Mouse (Mus musculus) liver, embryonic 11.5 days (tissue): Measurements from ENCODE around the gene Lama5. TPM values are rescaled to one million over a fixed set of nuclear protein-coding genes. Genes with fewer than 3 reads are reported as not detected.

Experiments
- ATAC-seq: fragments of 200-750 bp; cut with Nextera tagmentation; replicated peaks from 2 replicates; pipeline ENCODE4 v1.8.0; 2017; ENCODE audit warnings: moderate number of reproducible peaks, mild to moderate bottlenecking, moderate TSS enrichment, moderate library complexity; ENCODE audit not compliant: low FRiP score
- DNase-seq: peaks from one replicate; pipeline ENCODE4 v3.0.0-alpha.2; 2017; ENCODE audit warnings: low spot score
- H3K27ac ChIP-seq: fragments of 300-500 bp; sonication (generic); 2 replicates; pipeline ENCODE4 v1.5.1; 2014; ENCODE audit warnings: mild to moderate bottlenecking, low read depth, low read length, control low read depth
- H3K27me3 ChIP-seq: fragments of 300-500 bp; sonication (generic); replicated peaks from 2 replicates; pipeline ENCODE4 v1.6.1; 2014; ENCODE audit warnings: low read length, mixed read lengths; ENCODE audit not compliant: control insufficient read depth, insufficient read depth
- H3K36me3 ChIP-seq: fragments of 300-500 bp; sonication (generic); 2 replicates; pipeline ENCODE4 v1.6.1; 2014; ENCODE audit warnings: mild to moderate bottlenecking, low read length, moderate library complexity, mixed read lengths; ENCODE audit not compliant: control insufficient read depth, insufficient read depth
- H3K4me1 ChIP-seq: fragments of 300-500 bp; sonication (generic); replicated peaks from 2 replicates; pipeline ENCODE4 v1.6.1; 2014; ENCODE audit warnings: low read length, mixed read lengths; ENCODE audit not compliant: control insufficient read depth, insufficient read depth
- H3K4me2 ChIP-seq: fragments of 300-500 bp; sonication (generic); 2 replicates; pipeline ENCODE4 v1.6.1; 2014; ENCODE audit warnings: mild to moderate bottlenecking, control low read depth, moderate library complexity
- H3K4me3 ChIP-seq: fragments of 300-500 bp; sonication (generic); 2 replicates; pipeline ENCODE4 v1.5.1; 2014; ENCODE audit warnings: low read depth, low read length, control low read depth
- H3K9ac ChIP-seq: fragments of 300-500 bp; sonication (generic); 2 replicates; pipeline ENCODE4 v1.6.1; 2014; ENCODE audit warnings: low read depth, low read length, control low read depth
- H3K9me3 ChIP-seq: fragments of 300-500 bp; sonication (generic); 2 replicates; pipeline ENCODE4 v1.6.1; 2016; ENCODE audit warnings: low read length, inconsistent platforms, mixed read lengths; ENCODE audit not compliant: control insufficient read depth
- WGBS: fragments of 180-500 bp; shearing (Covaris S2); extraction: QIAGEN DNeasy Blood & Tissue Kit; methylation state at CpG from one replicate; pipeline ENCODE4 v1.1.7; 2014; 5-methylcytosine and 5-hydroxymethylcytosine counted together
- polyA plus RNA-seq: library from polyadenylated mRNA; unstranded; fragments of >200 nt; fragmentation: Nextera tagmentation; extraction: Ambion mirVana; gene quantifications from 2 replicates; pipeline ENCODE4 v1.2.1, GENCODE M21; 2014

Gene Lama5
- polyA plus RNA-seq, 1 experiment from 2014 or later, result 15.5 TPM

DNA sequence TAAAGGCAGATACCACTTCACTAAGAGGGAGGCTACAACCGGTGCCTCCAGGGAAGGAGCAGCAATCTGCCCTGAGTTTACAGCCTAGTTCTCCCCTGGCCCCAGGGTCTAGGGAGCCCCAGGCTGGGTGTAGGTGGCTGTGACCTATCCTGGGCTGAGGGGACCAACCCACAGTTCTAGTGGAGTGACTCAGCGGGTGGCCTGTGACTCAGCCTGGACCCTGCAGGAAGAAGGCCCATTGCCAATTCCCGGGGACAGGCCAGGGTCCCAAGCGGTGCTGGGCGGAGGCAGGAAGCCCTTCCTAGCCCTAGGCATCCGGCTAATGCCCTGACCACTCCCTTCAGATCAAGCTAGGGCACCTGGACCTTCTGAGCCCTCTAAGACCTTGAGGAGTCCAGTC is 9.7 kb downstream of the Lama5 start:
- Histone ChIP-seq H3K9me3 (no peaks in the 10 kb centered on the region; the same call in 1 of the 2 replicates), H3K9ac (no peak overlapping the region), H3K27ac (no peak overlapping the region), H3K4me2 (no peak overlapping the region), H3K27me3 (0 out of 2 replicates have a peak, but pooled peaks cover 4% of the 10 kb centered on the region), H3K4me3 (no peak overlapping the region), H3K4me1 (peaks cover 18% of the 10 kb centered on the region), H3K36me3 (0 out of 2 replicates have a peak, but pooled peaks cover 2% of the 10 kb centered on the region)
- WGBS, result 71% methylated on average over 6 of the region's 6 CpGs
- DNase-seq (no peak), ATAC-seq (peak; percentile 24; the same call in 1 of the 2 replicates)

DNA sequence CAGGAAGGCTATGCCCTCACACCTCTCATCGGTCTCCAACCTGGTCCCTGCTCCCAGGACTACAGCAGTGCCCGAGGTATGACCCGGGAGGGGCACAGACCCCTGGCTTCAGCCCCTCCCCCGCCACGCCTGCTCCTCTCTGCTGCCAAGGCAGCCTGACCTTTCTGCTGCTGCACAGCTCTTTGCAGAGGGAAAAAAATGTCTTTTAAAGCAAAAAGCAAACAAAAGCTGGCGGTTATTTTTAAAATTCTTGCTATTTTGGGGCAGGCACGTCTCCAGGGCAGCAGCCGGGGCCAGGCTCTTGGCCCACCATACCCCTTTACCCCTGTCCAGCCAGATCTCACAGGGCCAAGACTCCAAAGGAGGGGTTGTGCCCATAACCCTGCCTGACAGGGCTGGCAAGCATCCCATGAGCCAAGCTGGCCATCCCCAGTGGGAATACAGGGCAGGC is 10.6 kb downstream of the Lama5 start:
- Histone ChIP-seq H3K36me3 (0 out of 2 replicates have a peak, but pooled peaks cover 2% of the 10 kb centered on the region), H3K4me3 (no peak overlapping the region), H3K4me2 (no peak overlapping the region), H3K9ac (no peak overlapping the region), H3K27ac (no peak overlapping the region), H3K4me1 (peaks cover 18% of the 10 kb centered on the region), H3K27me3 (0 out of 2 replicates have a peak, but pooled peaks cover 4% of the 10 kb centered on the region), H3K9me3 (no peaks in the 10 kb centered on the region; the same call in 1 of the 2 replicates)
- ATAC-seq (no peak), DNase-seq (no peak)
- WGBS, result 67% methylated on average over 8 of the region's 8 CpGs

DNA sequence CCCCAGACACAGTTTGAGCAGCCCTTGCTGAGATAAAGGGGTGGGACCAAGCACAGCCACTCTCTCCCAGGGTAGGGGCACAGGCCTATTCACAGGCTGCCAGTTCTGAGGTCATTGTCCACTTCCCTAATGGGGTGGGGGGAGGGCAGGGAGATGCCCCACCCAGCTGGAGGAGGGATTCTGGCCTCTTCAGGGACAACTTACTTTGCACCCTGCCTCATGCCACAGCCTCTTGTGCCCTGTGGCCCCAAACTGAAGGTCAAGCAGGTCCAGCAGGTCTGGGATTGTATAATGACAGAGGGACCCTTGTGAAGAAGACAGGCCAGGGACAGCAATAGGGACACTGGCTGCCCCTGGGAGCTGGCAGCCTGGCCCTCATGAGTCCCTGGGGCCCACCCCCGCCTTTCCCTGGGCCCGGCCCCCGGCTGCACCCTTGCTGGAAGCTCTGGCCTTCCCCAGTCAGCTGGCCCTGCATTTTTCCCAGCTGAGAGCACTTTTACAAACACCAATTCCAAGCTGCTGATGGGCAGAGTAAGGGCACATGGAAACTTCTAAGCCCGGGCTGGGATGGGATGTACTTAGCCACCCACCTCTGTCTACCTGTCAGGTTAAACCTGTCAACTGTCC is 11.2 kb downstream of the Lama5 start:
- Histone ChIP-seq H3K9ac (no peak overlapping the region), H3K27ac (no peak overlapping the region), H3K9me3 (no peaks in the 10 kb centered on the region; the same call in 1 of the 2 replicates), H3K27me3 (no peaks in the 10 kb centered on the region), H3K36me3 (0 out of 2 replicates have a peak, but pooled peaks cover 2% of the 10 kb centered on the region), H3K4me3 (no peak overlapping the region), H3K4me2 (no peak overlapping the region), H3K4me1 (peaks cover 18% of the 10 kb centered on the region)
- ATAC-seq (no peak), DNase-seq (no peak)
- WGBS, result 77% methylated on average over 4 of the region's 4 CpGs

GRCm38 (mm10) chr2:180212255-180212654 is 13.4 kb downstream of the Lama5 start:
- Histone ChIP-seq H3K36me3 (0 out of 2 replicates have a peak, but pooled peaks cover 2% of the 10 kb centered on the region), H3K4me2 (no peak overlapping the region), H3K27me3 (no peaks in the 10 kb centered on the region), H3K4me3 (no peak overlapping the region), H3K27ac (no peak overlapping the region), H3K9me3 (no peaks in the 10 kb centered on the region; the same call in 1 of the 2 replicates), H3K4me1 (peaks cover 12% of the 10 kb centered on the region), H3K9ac (no peak overlapping the region)
- WGBS, result 87% methylated on average over 3 of the region's 3 CpGs
- DNase-seq, result no peak
- ATAC-seq, result no peak

DNA sequence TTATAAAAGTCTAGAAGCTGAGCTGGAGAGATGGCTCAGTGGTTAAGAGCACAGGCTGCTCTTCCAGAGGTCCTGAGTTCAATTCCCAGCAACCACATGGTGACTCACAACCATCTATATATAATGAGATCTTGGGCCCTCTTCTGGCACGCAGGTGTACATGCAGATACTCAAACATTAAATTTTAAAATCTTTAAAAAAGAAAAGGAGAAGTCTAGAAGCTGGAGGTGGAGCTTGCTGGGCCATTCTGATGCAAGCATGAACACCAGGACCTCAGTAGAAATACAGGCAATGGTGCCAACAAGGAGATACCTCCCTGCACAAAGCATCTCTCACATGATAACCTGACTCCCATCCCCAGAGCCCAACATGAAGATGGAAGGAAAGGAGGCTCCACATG is 16.7 kb downstream of the Lama5 start:
- DNase-seq (no peak), ATAC-seq (no peak)
- Histone ChIP-seq H3K27me3 (no peaks in the 10 kb centered on the region), H3K4me1 (no peaks in the 10 kb centered on the region), H3K4me2 (no peak overlapping the region), H3K9ac (no peak overlapping the region), H3K9me3 (no peaks in the 10 kb centered on the region; the same call in 1 of the 2 replicates), H3K4me3 (no peak overlapping the region), H3K36me3 (0 out of 2 replicates have a peak, but pooled peaks cover 2% of the 10 kb centered on the region), H3K27ac (no peak overlapping the region)
- 70% methylated on average over 1 of the region's 1 CpGs for WGBS

DNA sequence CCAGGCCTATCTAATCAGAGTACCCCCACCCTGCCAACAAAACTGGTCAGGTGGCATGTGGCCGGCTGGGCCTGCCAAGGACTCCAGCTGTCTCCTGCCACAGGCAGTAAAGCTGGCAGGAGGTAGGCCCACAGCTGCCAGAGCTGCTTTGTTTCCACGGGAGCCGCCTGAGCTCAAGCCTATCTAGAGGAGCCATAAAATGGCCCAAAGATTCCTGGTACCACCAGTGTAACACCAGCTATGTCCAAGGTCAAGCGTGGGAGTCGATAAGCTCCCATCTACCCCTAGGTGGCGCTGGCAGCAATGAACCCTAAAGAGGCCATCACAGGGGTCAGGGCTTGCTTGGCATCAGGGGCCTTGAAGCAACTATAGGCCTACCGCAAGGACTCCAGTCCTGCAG is 17.8 kb downstream of the Lama5 start:
- H3K4me3 ChIP-seq, result no peak overlapping the region
- H3K9ac ChIP-seq, result no peak overlapping the region
- H3K4me2 ChIP-seq, result no peak overlapping the region
- 69% methylated on average over 7 of the region's 7 CpGs for WGBS
- H3K27ac ChIP-seq, result no peak overlapping the region
- ATAC-seq (0 out of 2 replicates have a peak, but pooled peaks have one; percentile 27), DNase-seq (no peak)
- no peaks in the 10 kb centered on the region for H3K27me3 ChIP-seq
- no peaks in the 10 kb centered on the region; the same call in 1 of the 2 replicates for H3K9me3 ChIP-seq
- H3K36me3 ChIP-seq, result no peaks in the 10 kb centered on the region
- H3K4me1 ChIP-seq, result no peaks in the 10 kb centered on the region

GRCm38 (mm10) chr2:180205956-180206280 is 19.7 kb downstream of the Lama5 start:
- no peak overlapping the region for H3K27ac ChIP-seq
- no peak for ATAC-seq
- no peak overlapping the region for H3K4me2 ChIP-seq
- H3K4me1 ChIP-seq, result no peaks in the 10 kb centered on the region
- H3K36me3 ChIP-seq, result no peaks in the 10 kb centered on the region
- H3K9ac ChIP-seq, result no peak overlapping the region
- no peaks in the 10 kb centered on the region for H3K27me3 ChIP-seq
- 89% methylated on average over 2 of the region's 2 CpGs for WGBS
- no peaks in the 10 kb centered on the region for H3K9me3 ChIP-seq
- DNase-seq, result no peak
- H3K4me3 ChIP-seq, result no peak overlapping the region

DNA sequence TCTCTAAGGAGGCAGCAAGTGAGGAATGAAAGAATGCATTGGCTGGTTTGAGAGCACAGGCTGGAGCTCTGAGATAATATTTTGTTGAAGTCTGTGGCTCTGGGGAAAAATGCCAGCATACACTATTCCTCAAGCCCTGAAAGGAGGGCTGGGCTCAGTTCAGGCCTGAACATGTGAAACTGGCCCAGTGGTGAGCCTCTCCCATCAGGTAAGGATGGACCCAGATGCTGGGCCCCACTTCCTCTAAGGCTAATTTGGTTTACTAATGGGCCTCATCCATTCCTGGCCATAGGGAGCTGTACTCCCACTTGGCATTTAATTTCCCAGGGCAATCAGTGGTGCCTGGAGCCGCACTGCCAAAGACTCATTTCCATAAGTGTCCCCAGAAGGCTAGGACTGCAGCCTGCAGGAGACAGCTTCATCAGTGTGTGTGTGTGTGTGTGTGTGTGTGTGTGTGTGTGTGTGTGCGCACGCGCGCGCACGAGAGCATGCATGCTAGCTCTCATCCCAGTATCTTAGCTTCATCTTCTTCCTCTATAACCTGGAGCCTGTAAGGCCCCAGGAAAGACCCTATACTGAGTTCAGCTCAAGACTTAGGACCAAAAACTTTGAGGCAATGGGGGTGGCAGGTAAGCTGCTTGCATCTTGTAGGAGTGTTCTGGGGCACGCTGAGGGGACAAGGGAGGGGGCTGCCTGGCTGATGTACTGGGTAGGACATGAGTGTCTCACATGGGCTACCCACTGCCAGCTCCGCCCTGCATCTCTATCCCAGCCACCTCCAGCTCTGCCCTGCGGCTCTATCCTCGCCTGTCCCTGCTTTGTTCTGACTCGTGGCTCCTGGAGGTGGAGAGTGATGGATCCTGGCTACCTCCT is 20.3 kb downstream of the Lama5 start:
- no peaks in the 10 kb centered on the region for H3K27me3 ChIP-seq
- H3K9me3 ChIP-seq, result no peaks in the 10 kb centered on the region
- DNase-seq (no peak), ATAC-seq (no peak)
- H3K4me1 ChIP-seq, result no peaks in the 10 kb centered on the region
- H3K36me3 ChIP-seq, result no peaks in the 10 kb centered on the region
- 84% methylated on average over 12 of the region's 12 CpGs for WGBS
- H3K4me2 ChIP-seq, result no peak overlapping the region
- H3K27ac ChIP-seq, result no peak overlapping the region
- no peak overlapping the region for H3K9ac ChIP-seq
- no peak overlapping the region for H3K4me3 ChIP-seq
